Mouse (Mus musculus): ENCODE data around the gene Golga2.

Golga2 gene

GRCm38 (mm10) chr2:32317791-32318417, 30.7 kb downstream of the Golga2 start:
- DNase-seq (ENCODE audit: low spot score): peak; percentile 45

GRCm38 (mm10) chr2:32318709-32319585, 31.8 kb downstream of the Golga2 start:
- DNase-seq (ENCODE audit: low spot score): no peak

- DNase-seq (ENCODE audit: low spot score): no peak
Observed at GRCm38 (mm10) chr2:32319586-32320580, 32.7 kb downstream of the Golga2 start.

- DNase-seq (ENCODE audit: low spot score): no peak
Observed at GRCm38 (mm10) chr2:32320721-32321120, 33.5 kb downstream of the Golga2 start.

GRCm38 (mm10) chr2:32321591-32322298, 34.6 kb downstream of the Golga2 start:
- no peak for DNase-seq (ENCODE audit: low spot score)

GRCm38 (mm10) chr2:32322754-32323741, 35.9 kb downstream of the Golga2 start:
- DNase-seq (ENCODE audit: low spot score): no peak

- DNase-seq (ENCODE audit: low spot score): no peak
Observed at GRCm38 (mm10) chr2:32324322-32324721, 37.1 kb downstream of the Golga2 start.

GRCm38 (mm10) chr2:32325342-32325741, 38.2 kb downstream of the Golga2 start:
- no peak for DNase-seq (ENCODE audit: low spot score)

- no peak for DNase-seq (ENCODE audit: low spot score)
Observed at GRCm38 (mm10) chr2:32327200-32327599, 40.0 kb downstream of the Golga2 start.

GRCm38 (mm10) chr2:32328911-32329460, 41.8 kb downstream of the Golga2 start:
- DNase-seq (ENCODE audit: low spot score): no peak

GRCm38 (mm10) chr2:32329531-32329930, 42.3 kb downstream of the Golga2 start:
- no peak for DNase-seq (ENCODE audit: low spot score)

- DNase-seq (ENCODE audit: low spot score): no peak
Observed at GRCm38 (mm10) chr2:32332159-32332558, 45.0 kb downstream of the Golga2 start.

- no peak for DNase-seq (ENCODE audit: low spot score)
Observed at GRCm38 (mm10) chr2:32335888-32336287, 48.7 kb downstream of the Golga2 start.

- no peak for DNase-seq (ENCODE audit: low spot score)
Observed at GRCm38 (mm10) chr2:32339912-32340642, 52.9 kb downstream of the Golga2 start.

GRCm38 (mm10) chr2:32340836-32341633, 53.9 kb downstream of the Golga2 start:
- no peak for DNase-seq (ENCODE audit: low spot score)

GRCm38 (mm10) chr2:32341634-32341939, 54.4 kb downstream of the Golga2 start:
- no peak for DNase-seq (ENCODE audit: low spot score)

- DNase-seq (ENCODE audit: low spot score): no peak
Observed at GRCm38 (mm10) chr2:32342039-32342438, 54.9 kb downstream of the Golga2 start.

GRCm38 (mm10) chr2:32342539-32343350, 55.6 kb downstream of the Golga2 start:
- DNase-seq (ENCODE audit: low spot score): no peak

Data from ovary, postnatal 36 days (tissue).